Mouse (Mus musculus) forebrain, embryonic 12.5 days (tissue): Measurements from ENCODE around the gene Olfr1277. TPM values are rescaled to one million over a fixed set of nuclear protein-coding genes. Genes with fewer than 3 reads are reported as not detected.

Experiments used
- ATAC-seq: fragments of 200-750 bp; cut with Nextera tagmentation; 2 replicates; pipeline ENCODE4 v1.8.0; 2017; ENCODE audit warnings: moderate TSS enrichment; ENCODE audit not compliant: low FRiP score
- H3K27ac ChIP-seq: fragments of 300-500 bp; sonication (generic); 2 replicates; pipeline ENCODE4 v1.5.1; 2016; ENCODE audit warnings: mild to moderate bottlenecking
- H3K27me3 ChIP-seq: fragments of 300-500 bp; sonication (generic); 2 replicates; pipeline ENCODE4 v1.6.1; 2016; ENCODE audit warnings: mild to moderate bottlenecking
- H3K36me3 ChIP-seq: fragments of 300-500 bp; sonication (generic); replicated peaks from 2 replicates; pipeline ENCODE4 v1.6.1; 2016; ENCODE audit warnings: mild to moderate bottlenecking
- H3K4me1 ChIP-seq: fragments of 300-500 bp; sonication (generic); 2 replicates; pipeline ENCODE4 v1.6.1; 2016
- H3K4me2 ChIP-seq: fragments of 300-500 bp; sonication (generic); 2 replicates; pipeline ENCODE4 v1.6.1; 2016; ENCODE audit warnings: mild to moderate bottlenecking, moderate library complexity
- H3K4me3 ChIP-seq: fragments of 300-500 bp; sonication (generic); replicated peaks from 2 replicates; pipeline ENCODE4 v1.5.1; 2016; ENCODE audit warnings: mild to moderate bottlenecking
- H3K9ac ChIP-seq: fragments of 300-500 bp; sonication (generic); 2 replicates; pipeline ENCODE4 v1.6.1; 2016; ENCODE audit warnings: mild to moderate bottlenecking
- H3K9me3 ChIP-seq: fragments of 300-500 bp; sonication (generic); 2 replicates; pipeline ENCODE4 v1.6.1; 2016
- WGBS: fragments of 180-500 bp; shearing (Covaris S2); methylation state at CpG from one replicate; pipeline ENCODE4 v1.1.7; 2016; 5-methylcytosine and 5-hydroxymethylcytosine counted together
- polyA plus RNA-seq: library from polyadenylated mRNA; unstranded; fragments of >200 nt; fragmentation: Nextera tagmentation; extraction: Ambion mirVana; gene quantifications from 2 replicates; pipeline ENCODE4 v1.2.1, GENCODE M21; 2016

Gene Olfr1277
- not detected in 2 replicates for polyA plus RNA-seq

DNA sequence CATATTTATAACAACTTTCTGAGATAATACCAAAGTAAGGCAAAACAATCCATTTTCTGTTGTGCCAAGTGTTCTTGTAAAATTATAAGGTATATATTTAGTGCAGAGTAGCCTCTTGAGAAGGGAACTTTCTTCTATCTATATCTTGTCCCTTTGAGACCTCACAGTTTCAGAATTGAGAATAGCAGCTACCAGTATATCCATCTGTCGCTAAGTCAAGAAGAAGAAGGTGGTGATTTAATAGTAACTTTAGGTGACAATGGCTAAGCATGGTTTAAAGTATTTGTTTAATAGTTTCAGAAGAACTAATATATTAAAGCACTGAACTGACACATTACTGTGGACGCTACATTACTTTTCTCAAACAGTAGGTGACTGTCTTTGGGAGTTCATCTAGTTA, at the start of gene Olfr1277:
Olfr1277 (minus strand) TSS at position 101 of the 400 bp plus-strand sequence.
- 80% methylated on average over 2 of the region's 2 CpGs for WGBS
- Histone ChIP-seq H3K4me2 (no peak within 1 kb of the TSS), H3K27ac (no peak within 1 kb of the TSS), H3K4me3 (no peak within 1 kb of the TSS), H3K4me1 (no peaks in the 10 kb centered on the region), H3K27me3 (no peaks in the 10 kb centered on the region), H3K36me3 (no peaks in the 10 kb centered on the region), H3K9ac (no peak within 1 kb of the TSS), H3K9me3 (no peaks in the 10 kb centered on the region)
- no peak for ATAC-seq

DNA sequence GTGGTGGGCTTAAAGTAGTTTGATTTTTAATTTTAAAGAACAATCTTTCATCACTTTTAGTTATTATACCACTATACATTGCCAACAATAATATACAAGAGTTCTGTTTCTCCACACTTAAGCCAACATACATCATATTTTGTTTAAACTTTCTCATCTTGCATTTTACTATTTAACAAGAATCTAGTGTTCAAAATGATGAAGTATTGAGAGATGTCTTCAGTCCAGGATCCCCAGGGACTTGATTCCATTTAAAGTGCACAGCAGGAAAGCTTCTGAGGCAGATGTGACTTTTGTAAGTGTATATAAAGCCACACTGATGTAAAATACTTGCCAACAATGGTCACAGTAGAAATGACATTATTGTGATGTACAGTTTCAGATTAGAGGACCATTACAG, 39.8 kb upstream of the Olfr1277 start, which contains the start of gene Olfr1280:
Olfr1280 (plus strand) TSS at position 301 of the 400 bp plus-strand sequence.
- no peaks in the 10 kb centered on the region for H3K27me3 ChIP-seq
- H3K4me3 ChIP-seq, result no peak within 1 kb of the TSS
- H3K27ac ChIP-seq, result no peak within 1 kb of the TSS
- H3K9ac ChIP-seq, result no peak within 1 kb of the TSS
- H3K4me2 ChIP-seq, result no peak within 1 kb of the TSS
- no peak for ATAC-seq
- no peaks in the 10 kb centered on the region for H3K4me1 ChIP-seq
- H3K36me3 ChIP-seq, result no peaks in the 10 kb centered on the region
- no peaks in the 10 kb centered on the region for H3K9me3 ChIP-seq

DNA sequence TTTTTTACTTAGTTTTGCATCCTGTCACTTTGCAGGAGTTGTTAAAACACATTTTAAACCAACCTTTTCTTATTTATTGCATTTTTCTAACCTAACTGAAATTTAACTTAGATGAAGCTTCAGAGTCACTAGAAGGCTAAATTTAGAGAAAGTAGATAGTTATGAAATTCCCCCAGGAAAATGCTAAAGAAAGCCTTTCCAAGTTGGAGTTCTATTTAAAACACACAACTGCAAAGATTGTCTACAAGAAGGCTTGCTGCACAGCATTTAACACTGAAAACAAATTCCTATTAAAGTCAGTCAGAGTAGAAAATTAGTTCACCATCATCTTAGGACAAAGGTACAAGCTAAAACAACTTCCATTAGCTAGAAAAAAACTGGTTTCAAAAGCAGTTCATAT, 26.5 kb upstream of the Olfr1277 start, which contains the start of gene Olfr1279:
Olfr1279 (plus strand) TSS at position 262 of the 400 bp plus-strand sequence.
- Histone ChIP-seq H3K9me3 (no peaks in the 10 kb centered on the region), H3K9ac (no peak within 1 kb of the TSS), H3K27me3 (no peaks in the 10 kb centered on the region), H3K4me2 (no peak within 1 kb of the TSS), H3K36me3 (no peaks in the 10 kb centered on the region), H3K4me3 (no peak within 1 kb of the TSS), H3K27ac (no peak within 1 kb of the TSS), H3K4me1 (no peaks in the 10 kb centered on the region)
- no peak for ATAC-seq

DNA sequence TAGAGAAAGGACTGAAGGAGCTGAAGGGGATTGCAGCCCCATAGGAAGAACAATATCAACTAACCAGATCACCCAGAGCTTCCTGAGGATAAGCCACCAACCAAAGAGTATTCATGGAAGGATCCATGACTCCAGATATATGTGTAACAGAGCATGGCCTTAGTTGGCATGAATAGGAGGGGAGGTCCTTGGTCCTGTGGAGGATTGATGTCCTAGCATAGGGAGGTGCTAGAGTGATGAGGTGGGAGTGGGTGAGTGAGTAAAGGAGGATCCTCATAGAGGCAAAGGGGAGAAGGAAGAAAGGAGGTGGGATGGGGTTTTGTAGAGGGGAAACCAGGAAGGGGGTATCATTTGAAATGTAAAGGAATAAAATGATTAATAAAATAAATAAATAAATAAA, 24.6 kb upstream of the Olfr1277 start:
- H3K27me3 ChIP-seq, result no peaks in the 10 kb centered on the region
- H3K4me2 ChIP-seq, result no peak overlapping the region
- H3K9me3 ChIP-seq, result no peaks in the 10 kb centered on the region
- no peak for ATAC-seq
- no peak overlapping the region for H3K9ac ChIP-seq
- H3K27ac ChIP-seq, result no peak overlapping the region
- no peaks in the 10 kb centered on the region for H3K4me1 ChIP-seq
- H3K4me3 ChIP-seq, result no peak overlapping the region
- H3K36me3 ChIP-seq, result no peaks in the 10 kb centered on the region

DNA sequence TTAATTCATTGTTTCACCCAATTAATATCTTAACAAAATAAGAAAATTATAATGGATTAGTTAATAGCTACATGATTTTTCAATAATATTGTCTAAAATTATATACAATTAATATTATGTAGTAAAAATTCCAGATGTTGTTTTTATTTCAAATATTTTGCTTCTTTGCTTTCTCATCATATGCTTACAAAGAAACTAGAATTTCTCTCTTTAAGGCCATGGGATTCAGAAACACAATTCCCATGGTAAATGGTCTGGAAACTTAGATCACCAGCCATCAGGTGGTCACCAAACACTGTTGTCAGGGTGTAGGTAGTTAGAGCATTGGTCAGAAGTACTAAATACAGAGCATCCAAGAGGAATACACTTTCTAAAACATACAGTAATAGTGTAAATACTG, 15.9 kb upstream of the Olfr1277 start, which contains the start of gene Olfr1278:
Olfr1278 (plus strand) TSS at position 301 of the 400 bp plus-strand sequence.
- Histone ChIP-seq H3K27me3 (no peaks in the 10 kb centered on the region), H3K27ac (no peak within 1 kb of the TSS), H3K36me3 (no peaks in the 10 kb centered on the region), H3K9ac (no peak within 1 kb of the TSS), H3K9me3 (no peaks in the 10 kb centered on the region), H3K4me3 (no peak within 1 kb of the TSS), H3K4me1 (no peaks in the 10 kb centered on the region), H3K4me2 (no peak within 1 kb of the TSS)
- no peak for ATAC-seq

DNA sequence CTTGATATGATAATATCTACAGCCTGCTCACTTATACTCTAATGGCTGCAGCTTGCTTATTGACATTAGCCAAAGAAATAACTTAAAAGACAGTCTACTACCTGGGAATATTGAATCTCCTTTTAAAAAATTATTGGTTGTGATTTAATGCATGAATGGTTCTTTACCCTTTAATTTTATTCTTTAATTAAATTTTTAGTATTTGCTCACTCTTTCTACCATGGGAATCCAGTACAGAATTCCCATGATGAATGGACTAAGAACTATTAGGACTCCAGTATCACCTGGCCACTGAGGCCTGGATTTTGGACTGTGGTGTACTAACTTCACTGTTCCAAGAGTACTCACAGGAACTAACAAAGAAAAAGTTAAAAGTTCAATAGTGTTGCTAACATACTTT, 19.7 kb downstream of the Olfr1277 start, which contains the start of gene Olfr1276:
Olfr1276 (plus strand) TSS at position 301 of the 400 bp plus-strand sequence.
- H3K4me1 ChIP-seq, result no peaks in the 10 kb centered on the region
- H3K4me3 ChIP-seq, result no peak within 1 kb of the TSS
- H3K27me3 ChIP-seq, result no peaks in the 10 kb centered on the region
- H3K9me3 ChIP-seq, result no peaks in the 10 kb centered on the region
- H3K4me2 ChIP-seq, result no peak within 1 kb of the TSS
- H3K36me3 ChIP-seq, result no peaks in the 10 kb centered on the region
- H3K9ac ChIP-seq, result no peak within 1 kb of the TSS
- no peak within 1 kb of the TSS for H3K27ac ChIP-seq
- ATAC-seq, result no peak

DNA sequence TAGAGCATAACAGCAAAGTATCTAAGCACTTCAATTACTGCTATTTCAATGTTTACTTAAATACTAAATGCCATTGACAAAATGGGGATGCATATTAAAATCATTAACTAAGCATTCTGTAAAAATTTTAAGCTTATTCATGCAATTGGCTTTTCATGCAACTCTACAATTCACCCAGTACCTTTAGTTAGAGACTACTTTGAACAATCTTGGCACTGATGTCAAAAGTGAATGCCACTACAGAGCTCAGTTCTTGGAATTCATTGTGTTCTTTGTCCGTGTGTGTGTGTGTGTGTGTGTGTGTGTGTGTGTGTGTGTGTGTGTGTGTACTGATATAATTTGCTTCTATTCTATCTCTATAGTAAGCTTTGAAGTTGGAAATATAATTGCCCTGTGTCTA, 38.7 kb downstream of the Olfr1277 start, which contains the start of gene Olfr1275:
Olfr1275 (minus strand) TSS at position 101 of the 400 bp plus-strand sequence.
- H3K4me1 ChIP-seq, result no peaks in the 10 kb centered on the region
- ATAC-seq, result no peak
- H3K4me2 ChIP-seq, result no peak within 1 kb of the TSS
- no peak within 1 kb of the TSS for H3K27ac ChIP-seq
- H3K9ac ChIP-seq, result no peak within 1 kb of the TSS
- no peaks in the 10 kb centered on the region for H3K27me3 ChIP-seq
- no peaks in the 10 kb centered on the region for H3K36me3 ChIP-seq
- H3K4me3 ChIP-seq, result no peak within 1 kb of the TSS
- WGBS, result 63% methylated on average over 1 of the region's 1 CpGs
- H3K9me3 ChIP-seq, result no peaks in the 10 kb centered on the region

DNA sequence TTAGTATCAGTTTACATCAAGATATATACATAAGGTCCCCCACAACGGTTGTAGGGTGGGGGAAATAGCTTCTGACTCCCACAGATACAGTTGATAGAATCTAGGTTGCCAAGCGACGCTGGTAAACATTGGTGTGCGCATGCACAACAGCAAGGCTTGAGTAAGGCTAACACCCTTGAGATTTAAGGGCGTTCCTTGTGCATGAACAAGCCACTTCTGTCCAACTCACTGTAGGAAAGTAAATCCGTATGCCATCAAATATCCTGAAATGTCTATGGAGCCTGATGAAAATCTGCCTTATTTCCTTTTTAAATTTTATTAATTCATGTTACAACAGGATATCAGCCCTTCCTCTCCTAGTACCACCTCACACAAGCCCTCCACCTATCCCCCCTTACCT, 44.4 kb downstream of the Olfr1277 start, which contains the start of gene 4930430A15Rik:
4930430A15Rik (minus strand) TSS at position 101 of the 400 bp plus-strand sequence.
- ATAC-seq, result no peak
- H3K4me2 ChIP-seq, result no peak within 1 kb of the TSS
- H3K36me3 ChIP-seq, result no peaks in the 10 kb centered on the region
- no peaks in the 10 kb centered on the region for H3K27me3 ChIP-seq
- no peak within 1 kb of the TSS for H3K4me3 ChIP-seq
- H3K27ac ChIP-seq, result no peak within 1 kb of the TSS
- H3K9me3 ChIP-seq, result no peaks in the 10 kb centered on the region
- no peak within 1 kb of the TSS for H3K9ac ChIP-seq
- no peaks in the 10 kb centered on the region for H3K4me1 ChIP-seq
- 87% methylated on average over 6 of the region's 6 CpGs for WGBS

Other genes starting within 250 kb of the Olfr1277 start
- gene Gm13941, start 168.1 kb downstream of the Olfr1277 start, polyA plus RNA-seq, result not detected in 2 replicates
- gene Gm15130, start 121.2 kb downstream of the Olfr1277 start, polyA plus RNA-seq, result not detected in 2 replicates
- gene 4930430A15Rik, start 44.5 kb downstream of the Olfr1277 start, polyA plus RNA-seq, result not detected in 2 replicates
- not detected in 2 replicates for gene Olfr1275, start 38.8 kb downstream of the Olfr1277 start, polyA plus RNA-seq
- gene Olfr1276, start 19.6 kb downstream of the Olfr1277 start, polyA plus RNA-seq, result not detected in 2 replicates
- gene Olfr1278, start 16.0 kb upstream of the Olfr1277 start, polyA plus RNA-seq, result not detected in 2 replicates
- gene Olfr1279, start 26.5 kb upstream of the Olfr1277 start, polyA plus RNA-seq, result not detected in 2 replicates
- gene Olfr1280, start 39.9 kb upstream of the Olfr1277 start, polyA plus RNA-seq, result not detected in 2 replicates
- not detected in 2 replicates for gene Olfr1281, start 52.4 kb upstream of the Olfr1277 start, polyA plus RNA-seq
- not detected in 2 replicates for gene Olfr1282, start 62.0 kb upstream of the Olfr1277 start, polyA plus RNA-seq
- gene Olfr1283, start 92.7 kb upstream of the Olfr1277 start, polyA plus RNA-seq, result not detected in 2 replicates
- not detected in 2 replicates for gene Olfr1284, start 101.4 kb upstream of the Olfr1277 start, polyA plus RNA-seq
- not detected in 2 replicates for gene Olfr1286, start 149.0 kb upstream of the Olfr1277 start, polyA plus RNA-seq
- gene Olfr1287, start 175.0 kb upstream of the Olfr1277 start, polyA plus RNA-seq, result not detected in 2 replicates
- not detected in 2 replicates for gene Olfr1288, start 200.0 kb upstream of the Olfr1277 start, polyA plus RNA-seq
- not detected in 2 replicates for gene Olfr1289, start 206.7 kb upstream of the Olfr1277 start, polyA plus RNA-seq
- not detected in 2 replicates for gene Olfr1290, start 219.7 kb upstream of the Olfr1277 start, polyA plus RNA-seq
- gene Olfr1291-ps1, start 223.1 kb upstream of the Olfr1277 start, polyA plus RNA-seq, result not detected in 2 replicates